Mouse (Mus musculus): ENCODE results near the gene Kif12. TPM values are rescaled to one million over a fixed set of nuclear protein-coding genes. Genes with fewer than 3 reads are reported as not detected.
A peak's percentile ranks its signal among the peaks of the same experiment; 100 is the strongest.

The Kif12 gene
- total RNA-seq, 1 experiment: not detected

GRCm38 (mm10) chr4:63213907-63214621 is 42.1 kb upstream of the Kif12 start, which contains the start of gene Col27a1:
Gene Col27a1, plus strand, starts transcription at chr4:63214004.
- no peaks in the 10 kb centered on the region for H3K4me1 ChIP-seq (ENCODE audit: control insufficient read depth in 2 of 2, insufficient read depth in 2 of 2, low read length in 2 of 2, poor library complexity in 1 of 2)
- no peaks in the 10 kb centered on the region for H3K9me3 ChIP-seq (ENCODE audit: control insufficient read depth, insufficient read depth, low read depth, low read length)
- TF ChIP-seq ZNF384 (IDR thresholded peaks at IDR 0.05; ENCODE audit: low read depth, low read length) (no peak), MAFK (IDR thresholded peaks at IDR 0.05; ENCODE audit: insufficient read depth, low read depth, low read length) (no peak), CHD2 (IDR thresholded peaks at IDR 0.05; ENCODE audit: low read depth, low read length) (no peak), HCFC1 (IDR thresholded peaks at IDR 0.05; ENCODE audit: borderline replicate concordance, insufficient read depth, low read length) (no peak), ZC3H11A (IDR thresholded peaks at IDR 0.05; ENCODE audit: borderline replicate concordance, low read depth, low read length) (no peak)
- peak within 1 kb of the TSS; percentile 53 to 87 for H3K4me3 ChIP-seq (ENCODE audit: insufficient read depth in 1 of 2, low read depth in 1 of 2, low read length in 2 of 2, poor library complexity in 1 of 2, severe bottlenecking in 1 of 2)
- H3K9ac ChIP-seq (ENCODE audit: insufficient read depth, low read depth, low read length, poor library complexity, severe bottlenecking): peak within 1 kb of the TSS; percentile 18; the same call in 1 of the 2 replicates
- no peaks in the 10 kb centered on the region for H3K36me3 ChIP-seq (ENCODE audit: control insufficient read depth, insufficient read depth, low read length, poor library complexity, severe bottlenecking)
- no peak within 1 kb of the TSS for H3K27ac ChIP-seq (ENCODE audit: insufficient read depth, low read depth, low read length, poor library complexity, severe bottlenecking)
- in situ Hi-C loops (cut with MboI; ENCODE audit: low sequenced_read_pairs in 2 of 2, unreplicated experiment in 2 of 2): no loop called here
- peak; percentile 29 for DNase-seq (ENCODE audit: low read depth, low spot score)

- no peaks in the 10 kb centered on the region for H3K9me3 ChIP-seq (ENCODE audit: control insufficient read depth, insufficient read depth, low read depth, low read length)
- in situ Hi-C loops (cut with MboI; ENCODE audit: low sequenced_read_pairs in 2 of 2, unreplicated experiment in 2 of 2): no loop called here
- no peak overlapping the region for H3K27ac ChIP-seq (ENCODE audit: insufficient read depth, low read depth, low read length, poor library complexity, severe bottlenecking)
- no peak overlapping the region for H3K4me3 ChIP-seq (ENCODE audit: insufficient read depth in 1 of 2, low read depth in 1 of 2, low read length in 2 of 2, poor library complexity in 1 of 2, severe bottlenecking in 1 of 2)
- TF ChIP-seq CHD2 (IDR thresholded peaks at IDR 0.05; ENCODE audit: low read depth, low read length) (no peak), HCFC1 (IDR thresholded peaks at IDR 0.05; ENCODE audit: borderline replicate concordance, insufficient read depth, low read length) (no peak), MAFK (IDR thresholded peaks at IDR 0.05; ENCODE audit: insufficient read depth, low read depth, low read length) (no peak), ZNF384 (IDR thresholded peaks at IDR 0.05; ENCODE audit: low read depth, low read length) (no peak), ZC3H11A (IDR thresholded peaks at IDR 0.05; ENCODE audit: borderline replicate concordance, low read depth, low read length) (no peak)
- no peaks in the 10 kb centered on the region for H3K36me3 ChIP-seq (ENCODE audit: control insufficient read depth, insufficient read depth, low read length, poor library complexity, severe bottlenecking)
- H3K9ac ChIP-seq (ENCODE audit: insufficient read depth, low read depth, low read length, poor library complexity, severe bottlenecking): no peak overlapping the region
- H3K4me1 ChIP-seq (ENCODE audit: control insufficient read depth in 2 of 2, insufficient read depth in 2 of 2, low read length in 2 of 2, poor library complexity in 1 of 2): no peaks in the 10 kb centered on the region
- no peak for DNase-seq (ENCODE audit: low read depth, low spot score)
Measured at GRCm38 (mm10) chr4:63205583-63205982, 33.7 kb upstream of the Kif12 start.

- Histone ChIP-seq H3K27ac (ENCODE audit: insufficient read depth, low read depth, low read length, poor library complexity, severe bottlenecking) (no peak overlapping the region), H3K9ac (ENCODE audit: insufficient read depth, low read depth, low read length, poor library complexity, severe bottlenecking) (no peak overlapping the region), H3K9me3 (ENCODE audit: control insufficient read depth, insufficient read depth, low read depth, low read length) (no peaks in the 10 kb centered on the region), H3K4me1 (ENCODE audit: control insufficient read depth in 2 of 2, insufficient read depth in 2 of 2, low read length in 2 of 2, poor library complexity in 1 of 2) (no peaks in the 10 kb centered on the region), H3K4me3 (ENCODE audit: insufficient read depth in 1 of 2, low read depth in 1 of 2, low read length in 2 of 2, poor library complexity in 1 of 2, severe bottlenecking in 1 of 2) (no peak overlapping the region), H3K36me3 (ENCODE audit: control insufficient read depth, insufficient read depth, low read length, poor library complexity, severe bottlenecking) (no peaks in the 10 kb centered on the region)
- in situ Hi-C loops (cut with MboI; ENCODE audit: low sequenced_read_pairs in 2 of 2, unreplicated experiment in 2 of 2): no loop called here
- no peak for TF ChIP-seq MAFK (IDR thresholded peaks at IDR 0.05; ENCODE audit: insufficient read depth, low read depth, low read length)
- TF ChIP-seq ZNF384 (IDR thresholded peaks at IDR 0.05; ENCODE audit: low read depth, low read length): no peak
- TF ChIP-seq ZC3H11A (IDR thresholded peaks at IDR 0.05; ENCODE audit: borderline replicate concordance, low read depth, low read length): no peak
- TF ChIP-seq CHD2 (IDR thresholded peaks at IDR 0.05; ENCODE audit: low read depth, low read length): no peak
- TF ChIP-seq HCFC1 (IDR thresholded peaks at IDR 0.05; ENCODE audit: borderline replicate concordance, insufficient read depth, low read length): no peak
- no peak for DNase-seq (ENCODE audit: low read depth, low spot score)
Measured at GRCm38 (mm10) chr4:63203874-63204273, 31.9 kb upstream of the Kif12 start.

GRCm38 (mm10) chr4:63199366-63199765 is 27.4 kb upstream of the Kif12 start:
- no peak for DNase-seq (ENCODE audit: low read depth, low spot score)
- Histone ChIP-seq H3K9ac (ENCODE audit: insufficient read depth, low read depth, low read length, poor library complexity, severe bottlenecking) (no peak overlapping the region), H3K4me3 (ENCODE audit: insufficient read depth in 1 of 2, low read depth in 1 of 2, low read length in 2 of 2, poor library complexity in 1 of 2, severe bottlenecking in 1 of 2) (no peak overlapping the region), H3K36me3 (ENCODE audit: control insufficient read depth, insufficient read depth, low read length, poor library complexity, severe bottlenecking) (no peaks in the 10 kb centered on the region), H3K27ac (ENCODE audit: insufficient read depth, low read depth, low read length, poor library complexity, severe bottlenecking) (no peak overlapping the region), H3K4me1 (ENCODE audit: control insufficient read depth in 2 of 2, insufficient read depth in 2 of 2, low read length in 2 of 2, poor library complexity in 1 of 2) (no peaks in the 10 kb centered on the region), H3K9me3 (ENCODE audit: control insufficient read depth, insufficient read depth, low read depth, low read length) (no peaks in the 10 kb centered on the region)
- in situ Hi-C loops (cut with MboI; ENCODE audit: low sequenced_read_pairs in 2 of 2, unreplicated experiment in 2 of 2): no loop called here
- TF ChIP-seq MAFK (IDR thresholded peaks at IDR 0.05; ENCODE audit: insufficient read depth, low read depth, low read length) (no peak), HCFC1 (IDR thresholded peaks at IDR 0.05; ENCODE audit: borderline replicate concordance, insufficient read depth, low read length) (no peak), ZC3H11A (IDR thresholded peaks at IDR 0.05; ENCODE audit: borderline replicate concordance, low read depth, low read length) (no peak), ZNF384 (IDR thresholded peaks at IDR 0.05; ENCODE audit: low read depth, low read length) (no peak), CHD2 (IDR thresholded peaks at IDR 0.05; ENCODE audit: low read depth, low read length) (no peak)
